Mouse (Mus musculus) lung, embryonic 14.5 days (tissue): ENCODE data around the gene Prss21. TPM values are rescaled to one million over a fixed set of nuclear protein-coding genes. Genes with fewer than 3 reads are reported as not detected.
"Not testable (repeated sequence)": the region's sequence is repeated elsewhere in the genome, so short reads cannot be mapped to it uniquely, and the experiment has no call there.

Experiments
- ATAC-seq: fragments of 200-750 bp; cut with Nextera tagmentation; 2 replicates; pipeline ENCODE4 v1.8.0; 2017; ENCODE audit warnings: mild to moderate bottlenecking, moderate TSS enrichment, moderate library complexity; ENCODE audit not compliant: insufficient read depth
- DNase-seq: peaks from one replicate; pipeline ENCODE4 v3.0.0-alpha.2; 2015
- H3K27ac ChIP-seq: fragments of 300-500 bp; sonication (generic); 2 replicates; pipeline ENCODE4 v1.5.1; 2014; ENCODE audit warnings: low read depth, mild to moderate bottlenecking, moderate library complexity
- H3K27me3 ChIP-seq: fragments of 300-500 bp; sonication (generic); 2 replicates; pipeline ENCODE4 v1.6.1; 2014; ENCODE audit warnings: low read length, control low read depth; ENCODE audit not compliant: insufficient read depth
- H3K36me3 ChIP-seq: fragments of 300-500 bp; sonication (generic); 2 replicates; pipeline ENCODE4 v1.6.1; 2014; ENCODE audit warnings: control low read depth; ENCODE audit not compliant: insufficient read depth
- H3K4me1 ChIP-seq: fragments of 300-500 bp; sonication (generic); 2 replicates; pipeline ENCODE4 v1.6.1; 2014; ENCODE audit warnings: antibody characterized with exemption, control low read depth; ENCODE audit not compliant: insufficient read depth
- H3K4me2 ChIP-seq: fragments of 300-500 bp; sonication (generic); 2 replicates; pipeline ENCODE4 v1.6.1; 2014; ENCODE audit warnings: mild to moderate bottlenecking
- H3K4me3 ChIP-seq: fragments of 300-500 bp; sonication (generic); 2 replicates; pipeline ENCODE4 v1.5.1; 2014; ENCODE audit warnings: low read depth, low read length
- H3K9ac ChIP-seq: fragments of 300-500 bp; sonication (generic); 2 replicates; pipeline ENCODE4 v1.6.1; 2014
- H3K9me3 ChIP-seq: fragments of 300-500 bp; sonication (generic); 2 replicates; pipeline ENCODE4 v1.6.1; 2016; ENCODE audit warnings: low read depth, low read length, control low read depth
- CTCF ChIP-seq: IDR thresholded peaks from 2 replicates; pipeline ENCODE4 v1.5.1; 2016; ENCODE audit warnings: antibody characterized with exemption, low read depth
- WGBS: fragments of 180-500 bp; shearing (Covaris S2); extraction: QIAGEN DNeasy Blood & Tissue Kit; methylation state at CpG from one replicate; pipeline ENCODE4 v1.1.7; 2014; 5-methylcytosine and 5-hydroxymethylcytosine counted together
- microRNA-seq: library from miRNA; unstranded; fragments of <30 nt; microRNA quantifications from one replicate; pipeline ENCODE4, GENCODE M21; 2016; ENCODE audit warnings: borderline number of aligned reads
- polyA plus RNA-seq: library from polyadenylated mRNA; unstranded; fragments of >200 nt; fragmentation: Nextera tagmentation; extraction: Ambion mirVana; gene quantifications from 2 replicates; pipeline ENCODE4 v1.2.1, GENCODE M21; 2014

The Prss21 gene
- polyA plus RNA-seq, 1 experiment from 2014 or later = not detected

- no peaks in the 10 kb centered on the region for H3K9me3 ChIP-seq
- H3K27ac ChIP-seq = no peak overlapping the region
- no peak overlapping the region for H3K4me2 ChIP-seq
- no peaks in the 10 kb centered on the region for H3K27me3 ChIP-seq
- 85% methylated on average over 4 of the region's 4 CpGs for WGBS
- DNase-seq (no peak), ATAC-seq (no peak)
- H3K9ac ChIP-seq = no peak overlapping the region
- H3K36me3 ChIP-seq = no peaks in the 10 kb centered on the region
- no peak for TF ChIP-seq CTCF
- no peak overlapping the region for H3K4me3 ChIP-seq
- no peaks in the 10 kb centered on the region for H3K4me1 ChIP-seq
Measured at GRCm38 (mm10) chr17:23862926-23863325, 4.9 kb upstream of the Prss21 start.

- 79% methylated on average over 11 of the region's 11 CpGs for WGBS
- ATAC-seq = no peak
- no peak for DNase-seq
- H3K27me3 ChIP-seq = no peaks in the 10 kb centered on the region
- H3K9ac ChIP-seq = no peak overlapping the region
- H3K36me3 ChIP-seq = no peaks in the 10 kb centered on the region
- H3K4me3 ChIP-seq = no peak overlapping the region
- TF ChIP-seq CTCF = no peak
- no peak overlapping the region for H3K27ac ChIP-seq
- no peak overlapping the region for H3K4me2 ChIP-seq
- H3K9me3 ChIP-seq = no peaks in the 10 kb centered on the region
- no peaks in the 10 kb centered on the region for H3K4me1 ChIP-seq
Measured at GRCm38 (mm10) chr17:23868513-23868912, 657 bp downstream of the Prss21 start.

GRCm38 (mm10) chr17:23873884-23874856 lies 6.3 kb downstream of the Prss21 start:
- peak; percentile 98 for TF ChIP-seq CTCF
- WGBS = 35% methylated on average over 8 of the region's 8 CpGs

GRCm38 (mm10) chr17:23876741-23877140 lies 8.9 kb downstream of the Prss21 start:
- H3K4me1 ChIP-seq = no peaks in the 10 kb centered on the region
- H3K9ac ChIP-seq = no peak overlapping the region
- H3K4me3 ChIP-seq = no peak overlapping the region
- ATAC-seq = no peak
- no peak overlapping the region for H3K27ac ChIP-seq
- no peak overlapping the region for H3K4me2 ChIP-seq
- no peaks in the 10 kb centered on the region for H3K36me3 ChIP-seq
- 54% methylated on average over 3 of the region's 3 CpGs for WGBS
- H3K27me3 ChIP-seq = no peaks in the 10 kb centered on the region
- H3K9me3 ChIP-seq = no peaks in the 10 kb centered on the region
- no peak for DNase-seq
- TF ChIP-seq CTCF = no peak

More at GRCm38 (mm10) chr17:23873884-23874856, 6.3 kb downstream of the Prss21 start:
- no peaks in the 10 kb centered on the region for H3K4me1 ChIP-seq
- H3K9ac ChIP-seq = no peak overlapping the region
- H3K36me3 ChIP-seq = no peaks in the 10 kb centered on the region
- H3K4me2 ChIP-seq = no peak overlapping the region
- DNase-seq (peak; percentile 87), ATAC-seq (peak; percentile 68)
- H3K27ac ChIP-seq = no peak overlapping the region
- H3K4me3 ChIP-seq = no peak overlapping the region
- H3K9me3 ChIP-seq = no peaks in the 10 kb centered on the region
- H3K27me3 ChIP-seq = no peaks in the 10 kb centered on the region

- Histone ChIP-seq H3K4me3 (no peak overlapping the region), H3K9me3 (no peaks in the 10 kb centered on the region), H3K36me3 (no peaks in the 10 kb centered on the region), H3K4me2 (no peak overlapping the region), H3K27ac (no peak overlapping the region), H3K27me3 (no peaks in the 10 kb centered on the region), H3K9ac (no peak overlapping the region), H3K4me1 (no peaks in the 10 kb centered on the region)
- no peak for TF ChIP-seq CTCF
- 83% methylated on average over 2 of the region's 2 CpGs for WGBS
- ATAC-seq (no peak), DNase-seq (no peak)
Measured at GRCm38 (mm10) chr17:23877166-23877565, 9.3 kb downstream of the Prss21 start.

GRCm38 (mm10) chr17:23880576-23880975 lies 12.7 kb downstream of the Prss21 start, which contains the start of the genes Dcpp1 and Dcpp2:
TSS of gene Dcpp1 (plus strand) at chr17:23880876.
TSS of gene Dcpp2 (plus strand) at chr17:23880880.
- WGBS = 30% methylated on average over 4 of the region's 4 CpGs
- H3K27ac ChIP-seq, H3K36me3 ChIP-seq, H3K4me3 ChIP-seq, H3K9ac ChIP-seq, H3K27me3 ChIP-seq, ATAC-seq, H3K4me1 ChIP-seq, H3K4me2 ChIP-seq, H3K9me3 ChIP-seq: not testable (repeated sequence)
- DNase-seq = peak; percentile 9

- H3K27ac ChIP-seq, H3K9ac ChIP-seq, H3K4me2 ChIP-seq, ATAC-seq, H3K9me3 ChIP-seq, H3K4me3 ChIP-seq, H3K36me3 ChIP-seq, H3K4me1 ChIP-seq, H3K27me3 ChIP-seq: not testable (repeated sequence)
- WGBS = 29% methylated on average over 4 of the region's 4 CpGs
- peak; percentile 2 for DNase-seq
Measured at GRCm38 (mm10) chr17:23917158-23917557, 49.3 kb downstream of the Prss21 start, which contains the start of gene Dcpp3. TSS of gene Dcpp3 (plus strand) at chr17:23917458.

Small RNA genes within 50 kb of the gene (microRNA-seq; reads per million reads assigned to microRNA genes)
- 1.9 reads per million for gene Mir5125

Other genes starting within 250 kb of the Prss21 start
- 0.31 and 0.86 TPM in 2 replicates for gene Mmp25, start 222.8 kb upstream of the Prss21 start, polyA plus RNA-seq
- gene Bicdl2, start 207.6 kb upstream of the Prss21 start, polyA plus RNA-seq = 1.3 and 1.9 TPM in 2 replicates
- gene Hcfc1r1, start 194.5 kb upstream of the Prss21 start, polyA plus RNA-seq = 63.8 and 71.1 TPM in 2 replicates
- 47.4 and 49.6 TPM in 2 replicates for gene Thoc6, start 194.2 kb upstream of the Prss21 start, polyA plus RNA-seq
- 21.6 and 24.0 TPM in 2 replicates for gene Tnfrsf12a, start 190.6 kb upstream of the Prss21 start, polyA plus RNA-seq
- gene Cldn6, start 188.8 kb upstream of the Prss21 start, polyA plus RNA-seq = 207 and 219 TPM in 2 replicates
- gene Cldn9, start 184.0 kb upstream of the Prss21 start, polyA plus RNA-seq = 5.1 and 6.2 TPM in 2 replicates
- gene 1520401A03Rik, start 145.3 kb upstream of the Prss21 start, polyA plus RNA-seq = 0.17 TPM in 1 of 2 replicates, not detected in the other
- gene Pkmyt1, start 141.7 kb upstream of the Prss21 start, polyA plus RNA-seq = 68.4 and 79.0 TPM in 2 replicates
- 35.8 TPM in 2 replicates for gene Paqr4, start 127.2 kb upstream of the Prss21 start, polyA plus RNA-seq
- gene Kremen2, start 122.2 kb upstream of the Prss21 start, polyA plus RNA-seq = not detected in 2 replicates
- 64.9 and 73.4 TPM in 2 replicates for gene Flywch1, start 96.5 kb upstream of the Prss21 start, polyA plus RNA-seq
- gene Flywch2, start 82.0 kb upstream of the Prss21 start, polyA plus RNA-seq = 28.4 and 29.3 TPM in 2 replicates
- 429 and 491 TPM in 2 replicates for gene Srrm2, start 77.5 kb upstream of the Prss21 start, polyA plus RNA-seq
- 1,057 and 1,075 TPM in 2 replicates for gene Elob, start 38.9 kb upstream of the Prss21 start, polyA plus RNA-seq
- gene Prss33, start 32.0 kb upstream of the Prss21 start, polyA plus RNA-seq = not detected in 2 replicates
- gene Prss32, start 24.2 kb upstream of the Prss21 start, polyA plus RNA-seq = not detected in 2 replicates
- 1.0 and 1.4 TPM in 2 replicates for gene Prss41, start 23.9 kb upstream of the Prss21 start, polyA plus RNA-seq
- gene Dcpp1, start 12.8 kb downstream of the Prss21 start, polyA plus RNA-seq = 1.0 TPM in 1 of 2 replicates, not detected in the other
- not detected in 2 replicates for gene Dcpp2, start 12.8 kb downstream of the Prss21 start, polyA plus RNA-seq
- 2.2 TPM in 2 replicates for gene Dcpp3, start 49.4 kb downstream of the Prss21 start, polyA plus RNA-seq
- not detected in 2 replicates for gene Sbp, start 73.6 kb downstream of the Prss21 start, polyA plus RNA-seq
- gene Sbpl, start 87.2 kb downstream of the Prss21 start, polyA plus RNA-seq = not detected in 2 replicates
- gene Prss30, start 112.5 kb downstream of the Prss21 start, polyA plus RNA-seq = 0.20 TPM in 1 of 2 replicates, not detected in the other
- gene Prss22, start 130.0 kb downstream of the Prss21 start, polyA plus RNA-seq = 2.1 TPM in 2 replicates
- gene Prss27, start 170.1 kb downstream of the Prss21 start, polyA plus RNA-seq = 0.20 and 0.24 TPM in 2 replicates
- gene Kctd5, start 205.4 kb downstream of the Prss21 start, polyA plus RNA-seq = 64.4 and 69.6 TPM in 2 replicates